Mouse (Mus musculus): ENCODE measurements around the gene Smtn. TPM values are rescaled to one million over a fixed set of nuclear protein-coding genes. Genes with fewer than 3 reads are reported as not detected.
A peak's percentile ranks its signal among the peaks of the same experiment; 100 is the strongest.

Gene Smtn
- polyA plus RNA-seq, 1 experiment: not detected

DNA sequence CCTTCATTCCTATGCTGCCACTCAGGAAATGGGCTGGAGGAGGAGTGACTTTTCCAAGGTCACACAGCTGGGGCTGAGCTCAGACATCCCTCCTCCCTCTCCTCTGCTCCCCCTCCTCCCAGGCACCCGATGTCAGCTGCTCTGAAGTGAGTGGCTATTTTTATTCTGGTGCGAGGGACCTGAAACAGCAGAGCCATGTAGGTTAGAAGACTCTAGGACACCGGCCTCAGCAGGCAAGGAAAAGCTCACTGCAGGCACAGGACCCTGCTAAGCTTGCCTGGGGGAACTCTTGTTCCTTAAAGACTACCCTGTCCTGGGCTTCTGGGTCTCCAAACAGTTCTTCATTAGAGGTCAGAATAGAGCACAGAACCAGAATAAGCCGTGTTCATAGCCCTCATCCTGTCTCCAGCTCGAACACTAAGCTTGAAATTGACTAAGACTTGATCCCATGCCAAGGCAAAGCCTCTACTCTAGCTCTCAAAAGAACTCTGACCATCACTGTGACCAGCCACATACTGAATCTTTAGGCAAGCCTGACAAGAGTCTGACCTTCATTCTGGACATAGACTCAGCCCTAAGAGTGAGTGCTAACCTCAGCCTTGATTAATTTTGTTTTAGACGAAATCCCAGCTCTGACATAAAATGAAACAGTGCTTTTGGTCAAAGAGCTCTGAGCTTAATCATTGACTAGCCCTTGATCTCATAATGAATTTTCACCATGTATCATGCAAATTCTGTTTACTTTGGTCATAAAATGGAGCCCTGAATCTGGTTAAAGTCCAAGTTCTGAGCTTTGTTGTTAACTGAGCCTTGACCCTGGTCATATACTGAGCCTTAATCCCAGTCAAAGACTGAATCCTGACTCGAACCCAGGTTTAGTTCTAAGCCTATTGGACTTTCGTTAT lies 31.0 kb downstream of the Smtn start:
- peaks cover 37% of the 10 kb centered on the region for H3K4me1 ChIP-seq (ENCODE audit: control insufficient read depth, insufficient read depth, low read length)
- no peak for TF ChIP-seq POLR2A (IDR thresholded peaks at IDR 0.05; ENCODE audit: insufficient read depth, low read depth, low read length)
- no peak for TF ChIP-seq CTCF (IDR thresholded peaks at IDR 0.05; ENCODE audit: insufficient read depth, low read depth, low read length)
- peak overlapping the region; percentile 97 for H3K27ac ChIP-seq (ENCODE audit: insufficient read depth, low read depth, low read length)
- H3K4me3 ChIP-seq (ENCODE audit: insufficient read depth, low read depth, low read length): peak overlapping the region; percentile 27; the same call in 1 of the 2 replicates
- WGBS: 39% methylated on average over 8 of the region's 8 CpGs

DNA sequence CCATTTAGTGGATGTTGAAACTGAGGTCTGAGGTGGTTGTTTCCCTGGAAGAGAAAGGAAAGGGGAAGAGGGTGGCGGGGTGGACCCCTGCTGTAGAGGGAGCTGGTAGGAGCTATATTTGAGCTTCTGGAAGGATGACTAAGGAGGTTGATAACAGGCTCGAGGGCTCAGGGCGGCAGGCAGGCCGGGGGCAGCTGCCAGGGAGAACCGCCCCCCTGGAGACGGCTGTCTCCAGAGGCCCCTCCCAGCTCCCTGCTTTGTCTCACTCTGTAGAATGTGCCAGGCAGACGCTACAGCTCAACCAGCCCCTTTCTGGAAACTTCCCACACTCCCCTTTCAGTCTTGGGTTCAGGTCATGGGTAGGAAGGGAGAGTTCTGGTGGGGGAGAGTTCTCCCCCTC lies 32.2 kb downstream of the Smtn start:
- H3K27ac ChIP-seq (ENCODE audit: insufficient read depth, low read depth, low read length): peak overlapping the region; percentile 97
- TF ChIP-seq POLR2A (IDR thresholded peaks at IDR 0.05; ENCODE audit: insufficient read depth, low read depth, low read length) (0 out of 2 replicates have a peak, but pooled peaks have one; percentile 28), CTCF (IDR thresholded peaks at IDR 0.05; ENCODE audit: insufficient read depth, low read depth, low read length) (no peak)
- peaks cover 37% of the 10 kb centered on the region for H3K4me1 ChIP-seq (ENCODE audit: control insufficient read depth, insufficient read depth, low read length)
- peak overlapping the region; percentile 27; the same call in 1 of the 2 replicates for H3K4me3 ChIP-seq (ENCODE audit: insufficient read depth, low read depth, low read length)
- WGBS: 16% methylated on average over 7 of the region's 7 CpGs

DNA sequence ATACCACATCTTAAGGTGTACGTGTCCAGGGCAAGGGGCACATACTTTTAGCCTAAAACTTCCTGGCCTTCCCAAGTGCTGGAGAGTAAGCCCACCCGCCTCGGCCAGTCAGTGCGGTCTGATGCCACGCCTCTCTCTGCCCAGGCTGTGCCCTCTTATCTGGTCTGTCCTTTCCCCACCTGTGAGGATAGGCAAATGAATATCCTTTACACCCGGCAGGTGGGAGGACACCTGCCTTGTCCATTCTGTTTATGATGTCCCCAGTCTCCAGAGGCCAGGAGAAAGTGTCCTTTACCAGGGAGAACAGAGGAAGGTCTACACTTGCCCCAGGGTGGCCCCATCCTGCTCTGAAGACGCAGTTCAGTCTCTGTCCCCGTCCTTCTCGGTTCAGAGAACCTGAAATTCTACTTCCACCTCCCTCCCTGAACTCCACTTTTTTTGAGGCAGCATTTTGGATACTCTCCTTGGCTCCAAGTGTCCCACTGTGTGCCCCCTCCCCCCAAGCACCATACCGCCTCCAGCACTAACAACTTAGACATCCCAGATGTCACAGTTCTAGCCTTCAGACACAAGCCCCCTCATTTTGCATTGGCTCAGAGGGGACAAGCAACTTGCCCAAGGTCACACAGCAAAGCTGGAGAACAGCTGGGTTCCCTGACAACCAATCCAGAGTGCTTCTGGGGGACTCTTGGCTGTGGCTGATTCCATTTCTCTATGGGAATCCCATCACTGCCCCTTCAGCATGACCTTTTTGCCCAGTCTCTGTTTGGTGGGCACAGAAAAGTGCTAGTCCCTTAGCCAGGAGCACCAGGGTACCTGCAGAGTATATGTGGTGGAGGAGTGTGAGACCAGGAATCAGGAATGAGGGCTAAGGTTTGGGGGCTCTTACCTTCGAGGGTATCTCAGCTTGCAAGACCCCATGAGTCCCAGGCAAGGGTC lies 36.4 kb downstream of the Smtn start:
- Histone ChIP-seq H3K4me3 (ENCODE audit: insufficient read depth, low read depth, low read length) (peak overlapping the region; percentile 87), H3K27ac (ENCODE audit: insufficient read depth, low read depth, low read length) (peak overlapping the region; percentile 99), H3K4me1 (ENCODE audit: control insufficient read depth, insufficient read depth, low read length) (peaks cover 54% of the 10 kb centered on the region)
- no peak for TF ChIP-seq CTCF (IDR thresholded peaks at IDR 0.05; ENCODE audit: insufficient read depth, low read depth, low read length)
- WGBS: 37% methylated on average over 11 of the region's 11 CpGs

DNA sequence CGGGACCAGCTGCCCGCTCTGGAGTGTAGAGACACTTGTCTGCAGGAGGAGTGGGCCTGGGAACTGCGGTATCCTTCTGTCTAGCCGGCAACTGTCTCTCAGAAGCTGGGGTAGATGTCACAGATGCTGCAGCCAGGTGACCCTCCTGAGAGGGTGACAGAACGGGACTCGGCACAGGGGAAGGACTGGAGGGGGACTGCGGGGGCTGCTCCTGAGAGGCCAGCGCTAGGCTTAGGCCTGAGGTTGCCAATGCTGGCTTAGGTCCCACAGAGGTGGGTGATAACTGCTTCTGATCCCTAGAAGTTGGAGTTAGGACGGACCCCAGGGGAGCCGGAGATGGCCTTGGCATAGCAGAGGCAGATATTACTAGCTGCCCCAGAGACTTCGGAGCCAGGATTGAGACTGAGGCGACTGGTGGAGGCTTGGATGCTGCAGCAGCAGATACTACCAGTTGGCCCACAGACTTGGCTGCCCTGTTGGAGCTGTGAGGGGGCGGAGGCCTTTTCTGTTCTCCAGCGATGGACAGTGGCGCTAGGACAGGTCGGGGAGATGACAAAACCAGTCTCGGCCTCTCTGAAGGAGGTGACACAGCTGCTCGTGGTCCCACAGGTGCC lies 37.8 kb downstream of the Smtn start:
- H3K4me3 ChIP-seq (ENCODE audit: insufficient read depth, low read depth, low read length): peak overlapping the region; percentile 87
- TF ChIP-seq POLR2A (IDR thresholded peaks at IDR 0.05; ENCODE audit: insufficient read depth, low read depth, low read length) (no peak), CTCF (IDR thresholded peaks at IDR 0.05; ENCODE audit: insufficient read depth, low read depth, low read length) (no peak)
- peaks cover 41% of the 10 kb centered on the region for H3K4me1 ChIP-seq (ENCODE audit: control insufficient read depth, insufficient read depth, low read length)
- 59% methylated on average over 18 of the region's 18 CpGs for WGBS
- peak overlapping the region; percentile 99; the same call in 1 of the 2 replicates for H3K27ac ChIP-seq (ENCODE audit: insufficient read depth, low read depth, low read length)

DNA sequence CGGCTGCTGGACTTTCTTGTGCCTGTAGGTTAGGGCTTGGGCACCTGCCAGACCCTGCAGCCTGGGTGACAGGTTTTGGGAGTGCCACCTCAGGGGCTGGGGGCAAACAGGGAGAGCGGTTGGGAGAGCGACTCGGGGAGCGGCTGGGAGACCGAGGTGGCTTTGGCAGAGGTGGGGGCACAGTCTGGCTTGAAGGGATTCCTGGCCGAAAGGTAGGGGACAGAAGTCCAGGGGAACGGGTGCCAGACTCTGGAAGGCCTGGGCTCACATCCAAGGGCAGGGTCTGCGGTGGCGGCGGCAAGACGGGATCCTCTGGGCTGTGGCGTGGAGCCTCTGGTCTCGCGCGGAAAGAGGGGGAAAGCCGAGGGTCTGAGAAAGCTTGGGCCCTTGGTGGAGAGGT lies 38.4 kb downstream of the Smtn start:
- peak overlapping the region; percentile 87 for H3K4me3 ChIP-seq (ENCODE audit: insufficient read depth, low read depth, low read length)
- 65% methylated on average over 17 of the region's 17 CpGs for WGBS
- H3K4me1 ChIP-seq (ENCODE audit: control insufficient read depth, insufficient read depth, low read length): peaks cover 36% of the 10 kb centered on the region
- H3K27ac ChIP-seq (ENCODE audit: insufficient read depth, low read depth, low read length): peak overlapping the region; percentile 99
- no peak for TF ChIP-seq CTCF (IDR thresholded peaks at IDR 0.05; ENCODE audit: insufficient read depth, low read depth, low read length)
- TF ChIP-seq POLR2A (IDR thresholded peaks at IDR 0.05; ENCODE audit: insufficient read depth, low read depth, low read length): no peak

DNA sequence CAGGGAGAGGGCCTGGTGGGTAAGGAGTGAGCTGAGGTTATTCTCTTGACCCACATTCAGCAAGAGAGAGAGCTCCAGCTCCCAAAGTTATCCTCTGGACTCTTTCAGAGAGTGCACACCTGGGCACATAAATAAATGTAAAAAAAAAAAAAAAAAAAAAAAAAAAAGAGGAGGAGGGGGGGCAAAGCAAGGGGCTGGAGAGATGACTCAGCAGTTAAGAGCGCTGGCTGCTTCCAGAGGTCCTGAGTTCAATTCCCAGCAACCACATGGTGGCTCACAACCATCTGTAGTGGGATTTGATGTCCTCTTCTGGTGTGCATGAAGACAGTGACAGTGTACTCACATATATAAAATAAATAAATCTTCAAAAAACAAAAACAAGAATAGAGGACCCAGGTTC lies 43.1 kb downstream of the Smtn start:
- H3K4me3 ChIP-seq (ENCODE audit: insufficient read depth, low read depth, low read length): no peak overlapping the region
- TF ChIP-seq CTCF (IDR thresholded peaks at IDR 0.05; ENCODE audit: insufficient read depth, low read depth, low read length): no peak
- no peak overlapping the region for H3K27ac ChIP-seq (ENCODE audit: insufficient read depth, low read depth, low read length)
- peaks cover 42% of the 10 kb centered on the region for H3K4me1 ChIP-seq (ENCODE audit: control insufficient read depth, insufficient read depth, low read length)
- 52% methylated on average over 1 of the region's 1 CpGs for WGBS

DNA sequence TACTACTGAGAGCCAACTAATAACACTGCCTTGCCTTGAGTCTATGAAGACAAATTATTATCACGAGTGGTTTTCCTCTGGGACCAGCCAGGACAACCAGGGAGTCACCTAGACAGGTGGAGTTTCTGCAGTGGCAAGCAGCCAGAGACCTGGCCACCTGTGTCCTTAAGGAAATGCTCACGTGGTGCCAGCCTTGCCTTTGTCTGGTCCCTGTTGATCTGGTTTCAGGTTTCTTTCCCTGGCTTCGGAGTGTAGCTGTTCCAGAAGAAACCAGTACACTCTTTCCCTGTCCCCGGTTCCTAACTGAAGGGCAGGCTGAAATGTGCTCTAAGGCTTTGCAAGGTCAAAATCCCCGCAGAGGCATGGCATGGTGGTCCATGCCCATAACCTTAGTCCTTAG lies 43.7 kb downstream of the Smtn start:
- no peak overlapping the region for H3K4me3 ChIP-seq (ENCODE audit: insufficient read depth, low read depth, low read length)
- H3K27ac ChIP-seq (ENCODE audit: insufficient read depth, low read depth, low read length): no peak overlapping the region
- WGBS: 56% methylated on average over 5 of the region's 5 CpGs
- TF ChIP-seq POLR2A (IDR thresholded peaks at IDR 0.05; ENCODE audit: insufficient read depth, low read depth, low read length) (no peak), CTCF (IDR thresholded peaks at IDR 0.05; ENCODE audit: insufficient read depth, low read depth, low read length) (no peak)
- peaks cover 42% of the 10 kb centered on the region for H3K4me1 ChIP-seq (ENCODE audit: control insufficient read depth, insufficient read depth, low read length)

DNA sequence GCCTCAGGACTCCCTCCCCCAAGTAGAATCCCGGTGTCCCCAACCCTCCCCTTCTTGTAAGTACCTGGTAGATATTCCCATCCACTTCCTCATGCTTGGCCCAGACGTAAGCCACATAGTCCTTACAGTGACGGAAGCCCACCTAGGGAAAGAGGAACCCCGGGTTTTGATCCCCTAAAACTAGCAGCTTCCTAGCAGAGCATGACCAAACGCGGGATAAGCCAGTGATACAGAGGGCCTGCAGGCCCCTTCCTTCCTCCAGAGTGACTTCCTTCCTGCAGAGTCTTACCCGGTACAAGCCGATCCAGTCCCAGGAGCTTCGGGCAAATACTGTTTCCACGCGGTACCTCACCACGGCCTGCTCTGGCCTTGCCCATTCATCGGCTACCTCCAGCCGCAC lies 44.9 kb downstream of the Smtn start:
- WGBS: 84% methylated on average over 14 of the region's 14 CpGs
- peaks cover 34% of the 10 kb centered on the region for H3K4me1 ChIP-seq (ENCODE audit: control insufficient read depth, insufficient read depth, low read length)
- H3K4me3 ChIP-seq (ENCODE audit: insufficient read depth, low read depth, low read length): no peak overlapping the region
- TF ChIP-seq POLR2A (IDR thresholded peaks at IDR 0.05; ENCODE audit: insufficient read depth, low read depth, low read length) (no peak), CTCF (IDR thresholded peaks at IDR 0.05; ENCODE audit: insufficient read depth, low read depth, low read length) (no peak)
- no peak overlapping the region for H3K27ac ChIP-seq (ENCODE audit: insufficient read depth, low read depth, low read length)
